Mouse (Mus musculus): ENCODE measurements around the gene Cables2.

DNA sequence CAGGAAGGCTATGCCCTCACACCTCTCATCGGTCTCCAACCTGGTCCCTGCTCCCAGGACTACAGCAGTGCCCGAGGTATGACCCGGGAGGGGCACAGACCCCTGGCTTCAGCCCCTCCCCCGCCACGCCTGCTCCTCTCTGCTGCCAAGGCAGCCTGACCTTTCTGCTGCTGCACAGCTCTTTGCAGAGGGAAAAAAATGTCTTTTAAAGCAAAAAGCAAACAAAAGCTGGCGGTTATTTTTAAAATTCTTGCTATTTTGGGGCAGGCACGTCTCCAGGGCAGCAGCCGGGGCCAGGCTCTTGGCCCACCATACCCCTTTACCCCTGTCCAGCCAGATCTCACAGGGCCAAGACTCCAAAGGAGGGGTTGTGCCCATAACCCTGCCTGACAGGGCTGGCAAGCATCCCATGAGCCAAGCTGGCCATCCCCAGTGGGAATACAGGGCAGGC, 58.3 kb downstream of the Cables2 start:
- TF ChIP-seq CTCF (IDR thresholded peaks at IDR 0.05; ENCODE audit: control insufficient read depth, insufficient read depth, low read length) (no peak), POLR2A (IDR thresholded peaks at IDR 0.05; ENCODE audit: borderline replicate concordance, control insufficient read depth, low read depth, low read length) (no peak)
